Mouse (Mus musculus): ENCODE measurements around the gene Rapgef4. TPM values are rescaled to one million over a fixed set of nuclear protein-coding genes. Genes with fewer than 3 reads are reported as not detected.

Gene Rapgef4
- polyA plus RNA-seq, 1 experiment, result 9.2 TPM

GRCm38 (mm10) chr2:72005051-72005450, 24.0 kb downstream of the Rapgef4 start:
- H3K27me3 ChIP-seq (ENCODE audit: control insufficient read depth, insufficient read depth, low read length), result no peaks in the 10 kb centered on the region
- no peak for DNase-seq
- no peak overlapping the region for H3K27ac ChIP-seq (ENCODE audit: control insufficient read depth, insufficient read depth, low read length)
- H3K36me3 ChIP-seq (ENCODE audit: control insufficient read depth, insufficient read depth, low read length), result no peaks in the 10 kb centered on the region
- WGBS, result 97% methylated on average over 16 of the region's 16 CpGs
- no peak for TF ChIP-seq CTCF (IDR thresholded peaks at IDR 0.05; ENCODE audit: borderline replicate concordance, control insufficient read depth, extremely low read depth, insufficient read depth, low read length, poor library complexity)
- no peak for TF ChIP-seq POLR2A (IDR thresholded peaks at IDR 0.05; ENCODE audit: control insufficient read depth, extremely low read depth, insufficient read depth, low read length, poor library complexity)
- H3K4me1 ChIP-seq (replicated peaks; ENCODE audit: control insufficient read depth, insufficient read depth, low read length), result no peaks in the 10 kb centered on the region
- no peak overlapping the region for H3K4me3 ChIP-seq (ENCODE audit: control insufficient read depth, insufficient read depth, low read length)

- no peak overlapping the region for H3K4me3 ChIP-seq (ENCODE audit: control insufficient read depth, insufficient read depth, low read length)
- whole genome bisulfite sequencing, result 98% methylated on average over 3 of the region's 3 CpGs
- H3K27me3 ChIP-seq (ENCODE audit: control insufficient read depth, insufficient read depth, low read length), result no peaks in the 10 kb centered on the region
- no peak overlapping the region for H3K27ac ChIP-seq (ENCODE audit: control insufficient read depth, insufficient read depth, low read length)
- no peaks in the 10 kb centered on the region for H3K36me3 ChIP-seq (ENCODE audit: control insufficient read depth, insufficient read depth, low read length)
- no peaks in the 10 kb centered on the region for H3K4me1 ChIP-seq (replicated peaks; ENCODE audit: control insufficient read depth, insufficient read depth, low read length)
- TF ChIP-seq POLR2A (IDR thresholded peaks at IDR 0.05; ENCODE audit: control insufficient read depth, extremely low read depth, insufficient read depth, low read length, poor library complexity) (no peak), CTCF (IDR thresholded peaks at IDR 0.05; ENCODE audit: borderline replicate concordance, control insufficient read depth, extremely low read depth, insufficient read depth, low read length, poor library complexity) (no peak)
- DNase-seq, result no peak
Measured at GRCm38 (mm10) chr2:72009446-72010218, 28.6 kb downstream of the Rapgef4 start.

GRCm38 (mm10) chr2:72015366-72015765, 34.3 kb downstream of the Rapgef4 start:
- H3K27ac ChIP-seq (ENCODE audit: control insufficient read depth, insufficient read depth, low read length), result no peak overlapping the region
- no peaks in the 10 kb centered on the region for H3K4me1 ChIP-seq (replicated peaks; ENCODE audit: control insufficient read depth, insufficient read depth, low read length)
- TF ChIP-seq CTCF (IDR thresholded peaks at IDR 0.05; ENCODE audit: borderline replicate concordance, control insufficient read depth, extremely low read depth, insufficient read depth, low read length, poor library complexity), result no peak
- TF ChIP-seq POLR2A (IDR thresholded peaks at IDR 0.05; ENCODE audit: control insufficient read depth, extremely low read depth, insufficient read depth, low read length, poor library complexity), result no peak
- H3K36me3 ChIP-seq (ENCODE audit: control insufficient read depth, insufficient read depth, low read length), result no peaks in the 10 kb centered on the region
- DNase-seq, result no peak
- 94% methylated on average over 8 of the region's 8 CpGs for WGBS
- no peaks in the 10 kb centered on the region for H3K27me3 ChIP-seq (ENCODE audit: control insufficient read depth, insufficient read depth, low read length)
- no peak overlapping the region for H3K4me3 ChIP-seq (ENCODE audit: control insufficient read depth, insufficient read depth, low read length)

GRCm38 (mm10) chr2:72016013-72016412, 35.0 kb downstream of the Rapgef4 start:
- no peak overlapping the region for H3K27ac ChIP-seq (ENCODE audit: control insufficient read depth, insufficient read depth, low read length)
- no peaks in the 10 kb centered on the region for H3K27me3 ChIP-seq (ENCODE audit: control insufficient read depth, insufficient read depth, low read length)
- 67% methylated on average over 5 of the region's 5 CpGs for WGBS
- H3K4me1 ChIP-seq (replicated peaks; ENCODE audit: control insufficient read depth, insufficient read depth, low read length), result no peaks in the 10 kb centered on the region
- DNase-seq, result no peak
- no peak for TF ChIP-seq POLR2A (IDR thresholded peaks at IDR 0.05; ENCODE audit: control insufficient read depth, extremely low read depth, insufficient read depth, low read length, poor library complexity)
- no peak for TF ChIP-seq CTCF (IDR thresholded peaks at IDR 0.05; ENCODE audit: borderline replicate concordance, control insufficient read depth, extremely low read depth, insufficient read depth, low read length, poor library complexity)
- H3K4me3 ChIP-seq (ENCODE audit: control insufficient read depth, insufficient read depth, low read length), result no peak overlapping the region
- no peaks in the 10 kb centered on the region for H3K36me3 ChIP-seq (ENCODE audit: control insufficient read depth, insufficient read depth, low read length)

DNA sequence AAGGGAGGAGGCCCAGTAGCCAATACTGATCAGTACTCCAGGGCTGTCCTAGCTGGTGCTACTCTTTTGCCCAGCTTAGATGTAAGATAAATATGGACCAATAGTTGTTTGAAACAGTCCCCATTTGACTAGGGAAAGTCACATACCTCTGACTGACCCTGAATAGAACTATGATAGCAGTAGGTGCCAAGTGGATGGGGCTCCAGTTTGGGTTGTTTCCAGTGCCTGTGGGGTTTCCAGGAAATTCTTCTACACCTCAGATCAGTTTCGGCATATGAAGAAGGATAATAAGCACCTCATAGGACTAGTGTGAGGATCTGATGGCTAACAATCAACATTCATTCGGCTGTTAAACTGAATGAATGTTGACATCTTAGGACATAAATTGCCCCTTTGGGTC, 36.1 kb downstream of the Rapgef4 start:
- H3K4me3 ChIP-seq (ENCODE audit: control insufficient read depth, insufficient read depth, low read length), result no peak overlapping the region
- H3K4me1 ChIP-seq (replicated peaks; ENCODE audit: control insufficient read depth, insufficient read depth, low read length), result no peaks in the 10 kb centered on the region
- no peak for DNase-seq
- no peaks in the 10 kb centered on the region for H3K36me3 ChIP-seq (ENCODE audit: control insufficient read depth, insufficient read depth, low read length)
- no peak for TF ChIP-seq POLR2A (IDR thresholded peaks at IDR 0.05; ENCODE audit: control insufficient read depth, extremely low read depth, insufficient read depth, low read length, poor library complexity)
- TF ChIP-seq CTCF (IDR thresholded peaks at IDR 0.05; ENCODE audit: borderline replicate concordance, control insufficient read depth, extremely low read depth, insufficient read depth, low read length, poor library complexity), result no peak
- no peak overlapping the region for H3K27ac ChIP-seq (ENCODE audit: control insufficient read depth, insufficient read depth, low read length)
- WGBS, result 94% methylated on average over 2 of the region's 2 CpGs
- no peaks in the 10 kb centered on the region for H3K27me3 ChIP-seq (ENCODE audit: control insufficient read depth, insufficient read depth, low read length)

DNA sequence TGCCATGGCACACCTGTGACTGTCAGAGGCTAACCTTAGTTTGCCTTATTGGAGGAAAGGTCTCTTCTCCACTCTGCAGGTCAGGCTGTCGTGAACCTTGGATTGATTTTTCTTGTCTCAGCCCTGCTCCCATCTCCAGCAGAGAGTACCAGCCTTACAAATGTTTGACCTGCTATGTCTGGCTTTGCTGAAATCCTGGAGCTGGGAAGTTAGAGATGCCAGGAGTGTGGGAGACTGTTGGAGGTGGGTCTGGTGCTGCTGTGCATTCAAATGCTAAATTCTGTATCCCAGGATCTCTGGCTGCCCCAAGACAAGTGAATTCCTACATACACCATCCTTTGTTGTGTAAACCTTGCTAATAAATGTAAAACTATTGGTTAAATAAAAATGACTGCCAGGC, 37.7 kb downstream of the Rapgef4 start:
- WGBS, result 95% methylated on average over 1 of the region's 1 CpGs
- no peak for DNase-seq
- H3K4me3 ChIP-seq (ENCODE audit: control insufficient read depth, insufficient read depth, low read length), result no peak overlapping the region
- TF ChIP-seq CTCF (IDR thresholded peaks at IDR 0.05; ENCODE audit: borderline replicate concordance, control insufficient read depth, extremely low read depth, insufficient read depth, low read length, poor library complexity), result no peak
- TF ChIP-seq POLR2A (IDR thresholded peaks at IDR 0.05; ENCODE audit: control insufficient read depth, extremely low read depth, insufficient read depth, low read length, poor library complexity), result no peak
- no peaks in the 10 kb centered on the region for H3K4me1 ChIP-seq (replicated peaks; ENCODE audit: control insufficient read depth, insufficient read depth, low read length)
- H3K36me3 ChIP-seq (ENCODE audit: control insufficient read depth, insufficient read depth, low read length), result no peaks in the 10 kb centered on the region
- no peaks in the 10 kb centered on the region for H3K27me3 ChIP-seq (ENCODE audit: control insufficient read depth, insufficient read depth, low read length)
- H3K27ac ChIP-seq (ENCODE audit: control insufficient read depth, insufficient read depth, low read length), result no peak overlapping the region

All from thymus, adult 2 months (tissue).